In genomic region chr14:18468611-18469010, GRCm38 (mm10) we compare ENCODE assay signal across 7 mouse cellular contexts.
DNase-seq lines count a peak whose midpoint lies in the region.

No protein-coding gene starts in this region.

- DNase-seq in left cerebral cortex, postnatal 4 days: peak; percentile 56
- no peak for DNase-seq in left cerebral cortex, adult 11 months (ENCODE audit: low spot score)
- DNase-seq in adrenal gland, postnatal 10 days: peak; percentile 75
- peak; percentile 81 to 84 for DNase-seq in cerebellum, postnatal 10 days
- peak; percentile 12 for DNase-seq in heart, postnatal 4 days
- no peak for DNase-seq in thymus, postnatal 25 days
- no peak for DNase-seq in left cerebral cortex, postnatal 14 days (ENCODE audit: low spot score in 2 of 2)

- intact Hi-C loops in left cerebral cortex, postnatal 4 days (cut with DNase I): no loop called here
- intact Hi-C loops in left cerebral cortex, postnatal 14 days (cut with DNase I): no loop called here

Comparison
In these comparisons a context has a peak if more than half of its experiments do, and no peak if none do; other contexts are left out.
1. DNase-seq: peak in left cerebral cortex, postnatal 4 days (single experiment), adrenal gland, postnatal 10 days (single experiment), cerebellum, postnatal 10 days (2 of 2) and heart, postnatal 4 days (single experiment); none in left cerebral cortex, adult 11 months (single experiment), thymus, postnatal 25 days (single experiment) and left cerebral cortex, postnatal 14 days (0 of 2).